Mouse (Mus musculus) limb, embryonic 15.5 days (tissue): ENCODE measurements around the gene Tank. TPM values are rescaled to one million over a fixed set of nuclear protein-coding genes. Genes with fewer than 3 reads are reported as not detected.

Source experiments
- ATAC-seq: fragments of 200-750 bp; cut with Nextera tagmentation; 2 replicates; pipeline ENCODE4 v1.8.0; 2017; ENCODE audit warnings: low read depth, moderate TSS enrichment; ENCODE audit not compliant: insufficient number of reproducible peaks, low FRiP score, low TSS enrichment
- H3K27ac ChIP-seq: fragments of 300-500 bp; sonication (generic); 2 replicates; pipeline ENCODE4 v1.5.1; 2015; ENCODE audit warnings: moderate library complexity, mild to moderate bottlenecking, inconsistent platforms
- H3K27me3 ChIP-seq: fragments of 300-500 bp; sonication (generic); 2 replicates; pipeline ENCODE4 v1.6.1; 2015; ENCODE audit warnings: inconsistent platforms
- H3K36me3 ChIP-seq: fragments of 300-500 bp; sonication (generic); 2 replicates; pipeline ENCODE4 v1.6.1; 2015; ENCODE audit warnings: inconsistent platforms
- H3K4me1 ChIP-seq: fragments of 300-500 bp; sonication (generic); 2 replicates; pipeline ENCODE4 v1.6.1; 2015; ENCODE audit warnings: inconsistent platforms
- H3K4me2 ChIP-seq: fragments of 300-500 bp; sonication (generic); 2 replicates; pipeline ENCODE4 v1.6.1; 2015; ENCODE audit warnings: mild to moderate bottlenecking, inconsistent platforms
- H3K4me3 ChIP-seq: fragments of 300-500 bp; sonication (generic); 2 replicates; pipeline ENCODE4 v1.5.1; 2015; ENCODE audit warnings: mild to moderate bottlenecking, inconsistent platforms
- H3K9ac ChIP-seq: fragments of 300-500 bp; sonication (generic); 2 replicates; pipeline ENCODE4 v1.6.1; 2015; ENCODE audit warnings: inconsistent platforms
- H3K9me3 ChIP-seq: fragments of 300-500 bp; sonication (generic); 2 replicates; pipeline ENCODE4 v1.6.1; 2016; ENCODE audit warnings: inconsistent platforms
- WGBS: fragments of 180-500 bp; shearing (Covaris S2); methylation state at CpG from one replicate; pipeline ENCODE4 v1.1.7; 2015; 5-methylcytosine and 5-hydroxymethylcytosine counted together
- polyA plus RNA-seq: library from polyadenylated mRNA; unstranded; fragments of >200 nt; fragmentation: Nextera tagmentation; extraction: Ambion mirVana; gene quantifications from 2 replicates; pipeline ENCODE4 v1.2.1, GENCODE M21; 2015

The Tank gene
- polyA plus RNA-seq, 1 experiment from 2014 or later: 28.0 TPM

DNA sequence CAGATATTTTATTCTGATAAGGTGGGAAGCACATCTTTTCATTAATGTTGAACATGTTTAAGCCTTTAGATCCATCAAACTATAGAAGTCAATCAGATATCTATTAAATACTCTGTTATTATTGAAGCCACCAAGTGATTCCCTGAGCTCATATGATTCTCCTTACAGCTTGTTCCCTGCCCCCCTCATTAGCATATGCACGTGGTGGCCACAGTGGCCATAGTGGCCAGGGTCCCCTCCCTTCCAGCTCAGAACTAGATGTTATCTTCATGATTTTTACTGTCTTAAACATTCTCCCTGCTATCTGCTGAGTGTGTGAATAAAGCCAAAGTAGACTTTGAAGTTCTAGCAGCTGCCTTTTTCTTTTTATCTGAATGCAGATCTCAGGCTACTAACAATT, 17.3 kb upstream of the Tank start:
- ATAC-seq: no peak
- no peaks in the 10 kb centered on the region for H3K9me3 ChIP-seq
- H3K4me1 ChIP-seq: no peaks in the 10 kb centered on the region
- no peak overlapping the region for H3K4me2 ChIP-seq
- no peak overlapping the region for H3K4me3 ChIP-seq
- H3K27ac ChIP-seq: no peak overlapping the region
- WGBS: 9% methylated on average over 1 of the region's 1 CpGs
- no peak overlapping the region for H3K9ac ChIP-seq
- no peaks in the 10 kb centered on the region for H3K36me3 ChIP-seq
- H3K27me3 ChIP-seq: no peaks in the 10 kb centered on the region

DNA sequence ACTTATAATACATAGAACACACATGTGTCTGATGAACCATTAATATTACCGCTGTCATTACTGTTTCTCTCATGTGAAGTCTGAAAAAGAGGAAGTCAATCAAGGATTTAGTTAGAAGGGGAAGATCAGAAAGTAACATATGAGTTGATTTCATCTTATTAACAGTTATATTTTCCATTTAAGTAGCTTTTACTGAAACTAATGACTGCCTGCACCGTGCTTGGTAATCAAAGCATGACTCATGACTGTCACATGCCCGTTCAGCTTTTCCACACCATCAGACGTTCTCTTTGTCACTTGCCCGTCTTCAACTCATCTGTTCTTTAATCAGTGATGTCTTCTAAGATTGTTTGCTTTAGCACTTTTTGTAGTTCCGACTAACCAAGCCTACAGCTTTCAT, 15.2 kb upstream of the Tank start:
- Histone ChIP-seq H3K36me3 (no peaks in the 10 kb centered on the region), H3K27ac (no peak overlapping the region), H3K4me3 (no peak overlapping the region), H3K27me3 (no peaks in the 10 kb centered on the region), H3K4me1 (no peaks in the 10 kb centered on the region), H3K4me2 (no peak overlapping the region), H3K9ac (no peak overlapping the region), H3K9me3 (no peaks in the 10 kb centered on the region)
- WGBS: 80% methylated on average over 6 of the region's 6 CpGs
- ATAC-seq: no peak

DNA sequence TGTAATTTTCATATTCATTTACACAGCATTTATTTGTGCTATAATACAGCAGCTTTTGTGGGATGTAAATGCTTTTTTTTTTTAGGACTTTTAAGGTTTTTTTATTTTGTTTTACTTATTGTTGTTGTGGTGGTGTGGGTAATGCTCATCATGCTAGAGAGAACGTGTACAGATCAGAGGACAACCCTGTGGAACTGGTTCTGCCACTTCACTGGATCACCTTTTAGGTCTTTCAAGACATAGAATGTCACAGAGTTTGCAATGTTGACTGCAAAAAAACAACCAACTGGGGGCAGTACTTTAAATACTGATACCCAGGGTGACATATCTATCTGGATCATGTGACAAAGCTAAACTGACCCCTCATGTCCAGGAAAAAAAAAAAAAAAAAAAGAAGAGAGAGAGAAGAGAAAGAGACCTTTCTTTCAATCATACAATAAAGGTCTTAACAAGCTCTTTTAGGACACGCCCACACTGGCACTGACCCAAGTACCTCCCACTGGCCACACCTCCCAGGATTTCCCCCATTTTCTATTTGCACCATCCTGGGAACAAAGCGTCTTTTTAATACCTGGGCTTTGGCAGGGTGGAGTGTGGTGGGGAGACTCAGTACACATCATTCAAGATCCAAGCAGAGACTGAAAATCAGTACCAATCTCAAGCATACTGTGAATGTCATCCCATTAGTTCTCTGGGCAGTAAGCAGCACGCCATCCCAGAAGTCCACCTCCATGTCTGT, 11.2 kb upstream of the Tank start:
- no peak overlapping the region for H3K27ac ChIP-seq
- H3K27me3 ChIP-seq: no peaks in the 10 kb centered on the region
- no peak overlapping the region for H3K9ac ChIP-seq
- no peak for ATAC-seq
- H3K4me2 ChIP-seq: no peak overlapping the region
- WGBS: 64% methylated on average over 4 of the region's 4 CpGs
- no peaks in the 10 kb centered on the region for H3K9me3 ChIP-seq
- H3K4me3 ChIP-seq: no peak overlapping the region
- no peaks in the 10 kb centered on the region for H3K4me1 ChIP-seq
- no peaks in the 10 kb centered on the region for H3K36me3 ChIP-seq

DNA sequence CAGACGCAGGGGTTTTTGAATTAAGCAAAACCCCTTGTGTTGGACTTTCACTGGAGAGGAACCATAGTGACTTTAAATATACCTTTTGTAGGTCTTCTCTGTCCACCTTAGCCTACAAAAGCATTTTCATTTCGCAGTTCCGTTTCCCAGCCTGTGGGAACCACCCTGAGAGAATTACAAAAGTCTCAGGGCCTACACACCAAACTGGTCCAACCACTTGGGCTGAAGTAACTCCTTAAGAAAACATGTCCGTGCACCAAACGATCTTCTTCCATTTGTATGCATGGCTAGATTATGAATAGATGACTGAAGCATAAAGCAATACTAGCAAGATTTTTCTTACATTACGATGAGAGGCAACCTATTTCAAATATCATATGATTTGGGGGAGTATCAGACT, 9.2 kb upstream of the Tank start:
- no peak overlapping the region for H3K4me3 ChIP-seq
- no peaks in the 10 kb centered on the region for H3K36me3 ChIP-seq
- no peak overlapping the region for H3K4me2 ChIP-seq
- no peaks in the 10 kb centered on the region for H3K4me1 ChIP-seq
- no peaks in the 10 kb centered on the region for H3K27me3 ChIP-seq
- 74% methylated on average over 6 of the region's 6 CpGs for WGBS
- no peak overlapping the region for H3K9ac ChIP-seq
- no peak for ATAC-seq
- no peaks in the 10 kb centered on the region for H3K9me3 ChIP-seq
- no peak overlapping the region for H3K27ac ChIP-seq

DNA sequence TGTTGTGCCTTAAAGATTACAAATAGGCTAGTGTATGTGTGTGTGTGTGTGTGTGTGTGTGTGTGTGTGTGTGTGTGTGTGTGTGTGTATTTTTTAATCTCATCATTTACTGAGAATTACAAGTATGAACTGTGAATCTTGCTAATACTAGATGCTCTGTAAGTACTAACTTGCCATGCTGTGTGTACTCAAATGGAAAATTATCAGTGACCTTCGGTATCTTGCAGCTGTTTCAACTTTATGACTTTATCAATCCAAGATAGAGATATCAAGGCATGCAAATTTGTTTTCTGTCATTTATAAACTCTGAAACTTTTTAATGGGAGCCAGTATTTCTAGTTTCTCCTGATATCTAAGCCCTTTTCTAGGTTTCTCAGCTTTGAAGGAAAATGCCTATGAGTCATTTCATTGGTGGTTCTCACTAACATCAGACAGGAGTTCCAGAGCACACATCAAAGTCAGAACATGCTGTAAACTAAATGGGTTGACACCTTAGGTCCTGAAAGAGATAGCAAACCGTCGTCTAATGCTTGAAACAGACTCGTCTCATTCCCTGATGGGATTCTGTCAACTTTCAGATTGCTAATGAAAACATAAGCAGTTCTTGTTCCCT, 6.9 kb upstream of the Tank start:
- Histone ChIP-seq H3K4me1 (no peaks in the 10 kb centered on the region), H3K36me3 (no peaks in the 10 kb centered on the region), H3K9ac (no peak overlapping the region), H3K9me3 (no peaks in the 10 kb centered on the region), H3K4me2 (no peak overlapping the region), H3K27me3 (no peaks in the 10 kb centered on the region), H3K4me3 (no peak overlapping the region), H3K27ac (no peak overlapping the region)
- 34% methylated on average over 4 of the region's 4 CpGs for WGBS
- no peak for ATAC-seq

DNA sequence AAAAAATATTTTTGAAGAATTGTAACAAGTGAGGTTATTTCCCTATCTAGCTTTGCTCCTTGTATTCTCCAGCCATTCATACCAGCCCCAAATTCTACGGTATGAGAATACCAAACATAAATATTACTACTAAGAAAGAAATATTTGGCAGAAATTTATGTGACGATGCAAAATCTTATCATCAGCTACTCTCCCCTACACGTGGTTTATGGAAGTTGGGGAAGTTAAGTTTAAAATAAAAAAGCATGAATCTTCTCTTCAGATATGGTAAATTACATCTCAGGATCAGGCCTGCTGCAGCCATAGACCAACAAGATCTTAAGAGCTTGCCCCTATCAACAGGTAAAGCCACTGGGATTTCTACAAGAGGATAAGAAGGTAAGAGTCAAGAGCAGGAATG, 1.9 kb upstream of the Tank start:
- H3K4me1 ChIP-seq: no peaks in the 10 kb centered on the region
- no peak overlapping the region for H3K27ac ChIP-seq
- H3K4me2 ChIP-seq: no peak overlapping the region
- H3K27me3 ChIP-seq: no peaks in the 10 kb centered on the region
- no peaks in the 10 kb centered on the region for H3K36me3 ChIP-seq
- ATAC-seq: no peak
- H3K9ac ChIP-seq: no peak overlapping the region
- H3K4me3 ChIP-seq: no peak overlapping the region
- H3K9me3 ChIP-seq: no peaks in the 10 kb centered on the region
- WGBS: 86% methylated on average over 3 of the region's 3 CpGs

DNA sequence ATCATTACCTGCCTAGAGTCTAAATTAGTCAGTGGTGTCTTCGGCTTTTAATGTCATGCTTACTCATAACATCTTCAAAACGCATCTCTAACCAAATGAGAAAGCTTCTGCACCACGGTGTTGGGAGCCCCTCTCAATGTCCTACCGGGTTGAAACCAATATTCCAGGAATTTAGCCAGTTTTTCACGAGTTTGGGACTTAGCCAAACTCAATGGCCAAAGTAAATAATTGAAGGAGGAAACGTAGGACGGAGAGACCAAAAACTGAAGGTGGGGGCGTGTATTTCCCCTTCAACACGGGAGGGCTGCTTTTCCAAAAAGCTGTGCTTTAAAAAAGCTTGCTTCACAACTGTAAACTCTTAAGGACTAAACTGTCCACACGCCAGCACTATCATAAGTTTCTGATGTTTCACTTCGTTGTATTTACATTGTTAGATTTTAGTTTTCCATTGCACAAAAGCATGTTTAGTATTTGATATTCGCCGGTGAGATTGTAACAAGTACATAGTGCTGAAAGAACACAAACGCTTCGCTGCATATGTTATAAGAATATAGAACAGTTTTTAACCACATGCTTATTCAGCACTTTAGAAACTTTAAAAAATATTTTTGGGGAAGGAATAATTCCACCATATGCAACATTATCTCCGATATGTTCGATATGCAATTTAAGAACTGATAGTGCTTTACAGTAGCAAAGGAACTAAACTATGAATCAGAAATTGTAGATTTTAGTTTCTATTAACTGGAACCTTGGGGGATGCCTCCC, 1.3 kb upstream of the Tank start:
- Histone ChIP-seq H3K4me3 (no peak overlapping the region), H3K9me3 (no peaks in the 10 kb centered on the region), H3K27me3 (no peaks in the 10 kb centered on the region), H3K27ac (no peak overlapping the region), H3K36me3 (no peaks in the 10 kb centered on the region), H3K4me1 (no peaks in the 10 kb centered on the region), H3K4me2 (no peak overlapping the region), H3K9ac (no peak overlapping the region)
- ATAC-seq: no peak
- 62% methylated on average over 17 of the region's 17 CpGs for WGBS

DNA sequence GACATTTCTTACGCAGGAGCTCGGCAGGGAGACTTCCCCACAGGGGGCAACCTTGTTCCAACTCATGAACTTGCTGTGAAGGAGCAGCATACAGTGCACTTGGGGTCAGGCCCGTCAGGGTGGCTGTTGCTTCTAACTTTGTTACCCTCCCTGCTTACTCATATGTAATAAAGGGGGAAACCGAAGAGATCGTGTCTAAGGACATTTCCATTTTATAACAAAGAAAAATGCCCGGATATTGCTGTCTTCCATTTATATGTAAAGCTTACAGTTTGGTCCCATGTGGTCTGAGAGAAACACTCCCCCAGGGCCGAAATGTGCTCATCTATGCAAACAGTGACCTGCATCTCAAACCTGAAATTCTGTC, 706 bp upstream of the Tank start:
- WGBS: 59% methylated on average over 7 of the region's 7 CpGs
- ATAC-seq: no peak
- Histone ChIP-seq H3K4me2 (no peak overlapping the region), H3K27ac (no peak overlapping the region), H3K9ac (no peak overlapping the region), H3K4me1 (no peaks in the 10 kb centered on the region), H3K4me3 (no peak overlapping the region), H3K36me3 (no peaks in the 10 kb centered on the region), H3K9me3 (no peaks in the 10 kb centered on the region), H3K27me3 (no peaks in the 10 kb centered on the region)

DNA sequence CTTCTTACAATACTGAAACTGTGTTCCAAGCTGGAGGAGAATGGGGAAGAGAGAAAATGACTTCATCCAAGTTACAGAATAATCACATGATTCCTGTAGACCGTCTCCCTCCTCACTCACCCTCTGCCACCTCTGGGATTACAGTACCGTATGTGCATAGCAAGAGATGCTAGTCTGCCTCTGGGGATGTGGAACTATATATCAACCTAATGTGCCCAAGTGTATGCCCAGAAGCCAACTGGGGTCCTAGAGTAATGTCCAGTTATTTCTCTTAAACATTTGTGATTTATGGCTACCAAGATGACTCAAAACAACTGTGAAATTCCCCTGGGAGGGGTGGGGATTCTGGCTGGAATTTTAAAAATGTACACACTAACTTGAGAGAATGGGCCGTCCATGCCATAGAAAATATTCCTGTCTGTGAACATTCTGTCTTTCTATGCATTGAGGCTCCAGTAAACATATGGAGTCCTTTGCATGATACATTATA, 1.2 kb downstream of the Tank start:
- no peaks in the 10 kb centered on the region for H3K27me3 ChIP-seq
- no peaks in the 10 kb centered on the region for H3K4me1 ChIP-seq
- no peak overlapping the region for H3K9ac ChIP-seq
- ATAC-seq: no peak
- H3K4me2 ChIP-seq: no peak overlapping the region
- no peak overlapping the region for H3K27ac ChIP-seq
- no peaks in the 10 kb centered on the region for H3K9me3 ChIP-seq
- 37% methylated on average over 3 of the region's 3 CpGs for WGBS
- H3K4me3 ChIP-seq: no peak overlapping the region
- no peaks in the 10 kb centered on the region for H3K36me3 ChIP-seq

DNA sequence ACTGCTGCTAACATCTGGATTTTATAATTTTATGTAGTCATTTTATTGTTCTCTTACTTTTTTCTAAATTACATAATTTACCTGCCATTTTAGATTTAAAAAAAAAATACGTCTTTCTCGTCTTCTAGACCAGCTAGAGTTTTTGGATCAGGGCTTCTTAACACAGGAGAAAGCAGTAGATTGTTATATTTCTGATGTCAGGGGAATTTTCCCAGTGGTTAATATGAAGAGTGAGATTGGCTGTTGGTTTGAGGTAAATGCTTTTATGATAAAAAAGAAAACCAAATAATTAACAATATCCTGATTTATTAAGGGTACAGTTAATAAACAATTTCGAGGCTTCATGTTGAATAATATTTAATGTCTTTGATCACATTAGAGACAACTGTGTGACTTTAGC, 1.7 kb downstream of the Tank start:
- ATAC-seq: no peak
- Histone ChIP-seq H3K4me3 (no peak overlapping the region), H3K27me3 (no peaks in the 10 kb centered on the region), H3K4me2 (no peak overlapping the region), H3K9me3 (no peaks in the 10 kb centered on the region), H3K36me3 (no peaks in the 10 kb centered on the region), H3K27ac (no peak overlapping the region), H3K9ac (no peak overlapping the region), H3K4me1 (no peaks in the 10 kb centered on the region)
- WGBS: 46% methylated on average over 3 of the region's 3 CpGs

DNA sequence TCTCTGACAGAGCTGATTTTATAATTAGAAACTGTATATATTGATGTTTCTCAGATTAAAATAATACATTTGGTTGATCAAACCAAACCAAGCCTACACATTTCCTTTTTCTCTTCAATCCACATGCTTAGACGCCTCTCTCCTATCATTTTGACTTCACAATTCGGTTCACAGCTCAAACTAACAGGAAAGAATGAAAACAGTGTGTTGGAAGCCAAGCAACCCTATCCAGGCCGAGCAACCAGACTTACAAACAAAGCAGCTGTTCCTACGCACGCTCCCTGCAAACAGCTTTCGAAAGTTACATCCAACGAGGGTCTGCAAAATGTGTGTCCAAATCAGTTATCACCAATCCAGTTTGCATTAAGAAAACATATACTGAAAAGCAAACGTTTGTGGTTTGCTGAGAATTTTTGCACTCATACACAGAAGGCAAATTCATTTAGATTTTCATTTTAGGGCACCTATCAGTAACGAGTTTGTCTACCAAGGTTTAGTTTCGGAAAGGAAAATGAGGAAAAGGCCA, 2.2 kb downstream of the Tank start:
- Histone ChIP-seq H3K36me3 (no peaks in the 10 kb centered on the region), H3K27me3 (no peaks in the 10 kb centered on the region), H3K4me3 (no peak overlapping the region), H3K9me3 (no peaks in the 10 kb centered on the region), H3K4me1 (no peaks in the 10 kb centered on the region), H3K4me2 (no peak overlapping the region), H3K9ac (no peak overlapping the region), H3K27ac (no peak overlapping the region)
- no peak for ATAC-seq
- WGBS: 65% methylated on average over 10 of the region's 10 CpGs
